Comparison of ENCODE assay signal across 10 mouse cellular contexts in genomic region chr2:167951301-167952211, GRCm38 (mm10). TPM values are rescaled to one million over a fixed set of nuclear protein-coding genes. Genes with fewer than 3 reads are reported as not detected.
DNase-seq lines count a peak whose midpoint lies in the region; ATAC-seq and TF ChIP-seq lines count a peak whose summit lies in the region.
"Had no signal": no experiment of that assay in that cellular context is flagged by ENCODE, and none has a peak within 500 bp of the region (broad histone marks: within the 10 kb centered on the region; RNA-seq: fewer than 3 reads in every experiment).

No protein-coding gene starts in this region.

- H3K9me3 ChIP-seq in kidney, embryonic 14.5 days (ENCODE audit: control insufficient read depth, low read length), result no peaks in the 10 kb centered on the region

- no peak for ATAC-seq in kidney, embryonic 14.5 days (ENCODE audit: low FRiP score, low TSS enrichment)

- 79% methylated on average over 13 of the region's 13 CpGs for WGBS in kidney, embryonic 14.5 days

- no peaks in the 10 kb centered on the region for H3K27me3 ChIP-seq in kidney, embryonic 14.5 days (ENCODE audit: control insufficient read depth, insufficient read depth, low read length)

- intact Hi-C loops in gastrocnemius, adult 2 months (cut with DNase I), result no loop called here

- no peak overlapping the region for H3K4me3 ChIP-seq in gastrocnemius, adult 2 months
- H3K4me3 ChIP-seq in embryonic fibroblast, embryonic 13.5 days (ENCODE audit: insufficient read depth, low read length), result no peak overlapping the region
- no peak overlapping the region for H3K4me3 ChIP-seq in kidney, embryonic 14.5 days (ENCODE audit: low read length)
- H3K4me3 ChIP-seq: left cerebral cortex, adult 2 months had no signal

- H3K27ac ChIP-seq in gastrocnemius, adult 2 months, result peak overlapping the region; percentile 56; the same call in 1 of the 2 replicates
- peak overlapping the region; percentile 51 for H3K27ac ChIP-seq in embryonic fibroblast, embryonic 13.5 days (ENCODE audit: insufficient read depth, low read length)
- H3K27ac ChIP-seq in kidney, embryonic 14.5 days (ENCODE audit: low read depth, low read length), result no peak overlapping the region
- H3K27ac ChIP-seq: left cerebral cortex, adult 2 months had no signal

- H3K9ac ChIP-seq in kidney, embryonic 14.5 days (ENCODE audit: low read depth, low read length), result no peak overlapping the region
- H3K9ac ChIP-seq: lung, embryonic 14.5 days had no signal

- peak; percentile 52 for DNase-seq in gastrocnemius, adult 2 months
- no peak for DNase-seq in gastrocnemius, postnatal 10 days
- peak; percentile 85 for DNase-seq in 3134 (ENCODE audit: extremely low read depth, insufficient read length, low spot score)
- DNase-seq in Muller cell, postnatal 12 days (ENCODE audit: inconsistent ontology term), result peak; percentile 72
- no peak for DNase-seq in embryo, embryonic 10.5 days (ENCODE audit: low spot score)
- no peak for DNase-seq in frontal cortex, postnatal 36 days (ENCODE audit: low spot score in 2 of 2)
- DNase-seq: lung, embryonic 14.5 days had no signal

- no peak for TF ChIP-seq CTCF in gastrocnemius, adult 2 months (IDR thresholded peaks at IDR 0.05)
- TF ChIP-seq CTCF in embryonic fibroblast, embryonic 13.5 days (IDR thresholded peaks at IDR 0.05; ENCODE audit: borderline replicate concordance, insufficient read depth, low read length), result no peak

- H3K36me3 ChIP-seq in kidney, embryonic 14.5 days (ENCODE audit: control insufficient read depth, insufficient read depth, low read length), result no peaks in the 10 kb centered on the region

- no peak overlapping the region for H3K4me2 ChIP-seq in kidney, embryonic 14.5 days (replicated peaks; ENCODE audit: low read depth, low read length)
- H3K4me2 ChIP-seq: lung, embryonic 14.5 days had no signal

- H3K4me1 ChIP-seq in embryonic fibroblast, embryonic 13.5 days (ENCODE audit: control insufficient read depth, insufficient read depth, low read length), result peaks cover 43% of the 10 kb centered on the region
- peaks cover 3% of the 10 kb centered on the region; the same call in 1 of the 2 replicates for H3K4me1 ChIP-seq in kidney, embryonic 14.5 days (ENCODE audit: control insufficient read depth, insufficient read depth, low read length)

- no peak for TF ChIP-seq POLR2A in embryonic fibroblast, embryonic 13.5 days (IDR thresholded peaks at IDR 0.05; ENCODE audit: low read depth, low read length)

RNA-seq across cellular contexts. Expression of gene Ptpn1, which starts 19.7 kb away (rescaled TPM):
- total RNA-seq in gastrocnemius, adult 2 months (2021), result 10 to 100 TPM; 15.4 to 19.6 TPM
- total RNA-seq in gastrocnemius, postnatal 10 days (2021), result 10 to 100 TPM; 16.4 to 22.7 TPM
- polyA plus RNA-seq in embryonic fibroblast, embryonic 13.5 days (2011; ENCODE audit: insufficient read length, low read depth, missing spikeins), result 50.7 and 59.4 TPM in 2 replicates
- 42.6 and 53.4 TPM in 2 replicates for polyA plus RNA-seq in kidney, embryonic 14.5 days (2014; fragmentation: Nextera tagmentation; extraction: Ambion mirVana)

RNA-seq across cellular contexts. Expression of gene Ripor3, which starts 58.9 kb away (rescaled TPM):
- total RNA-seq in gastrocnemius, adult 2 months (2021), result under 1 TPM; 0.20 to 0.33 TPM
- total RNA-seq in gastrocnemius, postnatal 10 days (2021), result 1 to 10 TPM; 3.5 to 5.8 TPM
- 2.8 and 4.3 TPM in 2 replicates for polyA plus RNA-seq in embryonic fibroblast, embryonic 13.5 days (2011; ENCODE audit: insufficient read length, low read depth, missing spikeins)
- 0.53 and 1.0 TPM in 2 replicates for polyA plus RNA-seq in kidney, embryonic 14.5 days (2014; fragmentation: Nextera tagmentation; extraction: Ambion mirVana)

Comparison
In these comparisons a context has a peak if more than half of its experiments do, and no peak if none do; other contexts are left out.
1. DNase-seq: peak in gastrocnemius, adult 2 months (single experiment), 3134 (single experiment) and Muller cell, postnatal 12 days (single experiment); none in gastrocnemius, postnatal 10 days (single experiment), embryo, embryonic 10.5 days (single experiment) and frontal cortex, postnatal 36 days (0 of 2).